Mouse (Mus musculus) lung, embryonic 14.5 days (tissue): ENCODE measurements around the gene Gm9040. TPM values are rescaled to one million over a fixed set of nuclear protein-coding genes. Genes with fewer than 3 reads are reported as not detected.
"Not testable (repeated sequence)": the region's sequence is repeated elsewhere in the genome, so short reads cannot be mapped to it uniquely, and the experiment has no call there.

Experiments used
- ATAC-seq: fragments of 200-750 bp; cut with Nextera tagmentation; 2 replicates; pipeline ENCODE4 v1.8.0; 2017; ENCODE audit warnings: mild to moderate bottlenecking, moderate TSS enrichment, moderate library complexity; ENCODE audit not compliant: insufficient read depth
- DNase-seq: peaks from one replicate; pipeline ENCODE4 v3.0.0-alpha.2; 2015
- H3K27ac ChIP-seq: fragments of 300-500 bp; sonication (generic); 2 replicates; pipeline ENCODE4 v1.5.1; 2014; ENCODE audit warnings: low read depth, mild to moderate bottlenecking, moderate library complexity
- H3K27me3 ChIP-seq: fragments of 300-500 bp; sonication (generic); 2 replicates; pipeline ENCODE4 v1.6.1; 2014; ENCODE audit warnings: low read length, control low read depth; ENCODE audit not compliant: insufficient read depth
- H3K36me3 ChIP-seq: fragments of 300-500 bp; sonication (generic); 2 replicates; pipeline ENCODE4 v1.6.1; 2014; ENCODE audit warnings: control low read depth; ENCODE audit not compliant: insufficient read depth
- H3K4me1 ChIP-seq: fragments of 300-500 bp; sonication (generic); 2 replicates; pipeline ENCODE4 v1.6.1; 2014; ENCODE audit warnings: antibody characterized with exemption, control low read depth; ENCODE audit not compliant: insufficient read depth
- H3K4me2 ChIP-seq: fragments of 300-500 bp; sonication (generic); 2 replicates; pipeline ENCODE4 v1.6.1; 2014; ENCODE audit warnings: mild to moderate bottlenecking
- H3K4me3 ChIP-seq: fragments of 300-500 bp; sonication (generic); 2 replicates; pipeline ENCODE4 v1.5.1; 2014; ENCODE audit warnings: low read depth, low read length
- H3K9ac ChIP-seq: fragments of 300-500 bp; sonication (generic); 2 replicates; pipeline ENCODE4 v1.6.1; 2014
- H3K9me3 ChIP-seq: fragments of 300-500 bp; sonication (generic); 2 replicates; pipeline ENCODE4 v1.6.1; 2016; ENCODE audit warnings: low read depth, low read length, control low read depth
- CTCF ChIP-seq: IDR thresholded peaks from 2 replicates; pipeline ENCODE4 v1.5.1; 2016; ENCODE audit warnings: antibody characterized with exemption, low read depth
- WGBS: fragments of 180-500 bp; shearing (Covaris S2); extraction: QIAGEN DNeasy Blood & Tissue Kit; methylation state at CpG from one replicate; pipeline ENCODE4 v1.1.7; 2014; 5-methylcytosine and 5-hydroxymethylcytosine counted together
- polyA plus RNA-seq: library from polyadenylated mRNA; unstranded; fragments of >200 nt; fragmentation: Nextera tagmentation; extraction: Ambion mirVana; gene quantifications from 2 replicates; pipeline ENCODE4 v1.2.1, GENCODE M21; 2014

Gm9040 gene
- polyA plus RNA-seq, 1 experiment from 2014 or later: not detected

GRCm38 (mm10) chr10:118319024-118319423 is 7.7 kb downstream of the Gm9040 start:
- Histone ChIP-seq H3K9ac (no peak overlapping the region), H3K4me3 (no peak overlapping the region), H3K36me3 (no peaks in the 10 kb centered on the region), H3K27me3 (no peaks in the 10 kb centered on the region), H3K4me2 (no peak overlapping the region), H3K27ac (no peak overlapping the region), H3K9me3 (no peaks in the 10 kb centered on the region), H3K4me1 (no peaks in the 10 kb centered on the region)
- WGBS: 79% methylated on average over 8 of the region's 8 CpGs
- ATAC-seq (no peak), DNase-seq (no peak)
- no peak for TF ChIP-seq CTCF

GRCm38 (mm10) chr10:118302133-118302532 is 24.6 kb downstream of the Gm9040 start:
- DNase-seq, H3K4me2 ChIP-seq, H3K4me3 ChIP-seq, H3K27ac ChIP-seq, H3K36me3 ChIP-seq, H3K9ac ChIP-seq, H3K4me1 ChIP-seq, H3K27me3 ChIP-seq, H3K9me3 ChIP-seq: not testable (repeated sequence)
- 37% methylated on average over 2 of the region's 2 CpGs for WGBS
- peak; percentile 31; the same call in 1 of the 2 replicates for ATAC-seq

GRCm38 (mm10) chr10:118294938-118295337 is 31.8 kb downstream of the Gm9040 start, which contains the start of gene Iltifb:
Gene Iltifb (minus strand): TSS chr10:118295038.
- Histone ChIP-seq H3K4me3 (no peak within 1 kb of the TSS), H3K4me2 (no peak within 1 kb of the TSS), H3K9ac (no peak within 1 kb of the TSS), H3K27ac (no peak within 1 kb of the TSS), H3K9me3 (no peaks in the 10 kb centered on the region), H3K4me1 (no peaks in the 10 kb centered on the region), H3K36me3 (no peaks in the 10 kb centered on the region), H3K27me3 (no peaks in the 10 kb centered on the region)
- ATAC-seq (no peak), DNase-seq (no peak)
- 82% methylated on average over 6 of the region's 6 CpGs for WGBS
- no peak for TF ChIP-seq CTCF

- not testable (repeated sequence) for H3K27ac ChIP-seq, H3K4me3 ChIP-seq, DNase-seq, H3K4me2 ChIP-seq, H3K27me3 ChIP-seq, H3K9me3 ChIP-seq, H3K9ac ChIP-seq, H3K4me1 ChIP-seq, H3K36me3 ChIP-seq
- peak; percentile 73; the same call in 1 of the 2 replicates for ATAC-seq
- WGBS: 68% methylated on average over 3 of the region's 5 CpGs
Observed at GRCm38 (mm10) chr10:118283016-118283415, 43.8 kb downstream of the Gm9040 start.

GRCm38 (mm10) chr10:118282565-118282964 is 44.2 kb downstream of the Gm9040 start:
- not testable (repeated sequence) for H3K4me3 ChIP-seq, H3K4me1 ChIP-seq, H3K36me3 ChIP-seq, H3K27me3 ChIP-seq, H3K27ac ChIP-seq, H3K4me2 ChIP-seq, DNase-seq, H3K9ac ChIP-seq, H3K9me3 ChIP-seq
- WGBS: 59% methylated on average over 7 of the region's 7 CpGs
- peak; percentile 63; the same call in 1 of the 2 replicates for ATAC-seq

- H3K36me3 ChIP-seq, H3K4me1 ChIP-seq, H3K9ac ChIP-seq, H3K4me2 ChIP-seq, H3K9me3 ChIP-seq, H3K4me3 ChIP-seq, ATAC-seq, H3K27me3 ChIP-seq, H3K27ac ChIP-seq, DNase-seq: not testable (repeated sequence)
- no CpG with 5 or more reads among the region's 4 CpGs for WGBS
Observed at GRCm38 (mm10) chr10:118278069-118278468, 48.7 kb downstream of the Gm9040 start.

Other genes starting within 250 kb of the Gm9040 start
- 38.0 and 40.3 TPM in 2 replicates for gene Mdm1, start 185.2 kb downstream of the Gm9040 start, polyA plus RNA-seq
- not detected in 2 replicates for gene Il22, start 122.0 kb downstream of the Gm9040 start, polyA plus RNA-seq
- gene Gm32717, start 86.2 kb downstream of the Gm9040 start, polyA plus RNA-seq: not detected in 2 replicates
- gene Gm32802, start 68.3 kb downstream of the Gm9040 start, polyA plus RNA-seq: not detected in 2 replicates
- gene Iltifb, start 31.9 kb downstream of the Gm9040 start, polyA plus RNA-seq: not detected in 2 replicates
- gene Gm9044, start 5.4 kb upstream of the Gm9040 start, polyA plus RNA-seq: not detected in 2 replicates
- not detected in 2 replicates for gene Gm9045, start 10.9 kb upstream of the Gm9040 start, polyA plus RNA-seq
- gene Gm9046, start 16.3 kb upstream of the Gm9040 start, polyA plus RNA-seq: not detected in 2 replicates
- not detected in 2 replicates for gene Gm9048, start 21.7 kb upstream of the Gm9040 start, polyA plus RNA-seq
- gene Gm9049, start 27.1 kb upstream of the Gm9040 start, polyA plus RNA-seq: not detected in 2 replicates
- not detected in 2 replicates for gene Ifng, start 114.1 kb upstream of the Gm9040 start, polyA plus RNA-seq